Mouse (Mus musculus): ENCODE results near the gene Tmem86b. TPM values are rescaled to one million over a fixed set of nuclear protein-coding genes. Genes with fewer than 3 reads are reported as not detected.

Gene Tmem86b
- polyA plus RNA-seq, 1 experiment from 2014 or later: 0.22 TPM

GRCm38 (mm10) chr7:4647291-4647690, 16.1 kb upstream of the Tmem86b start:
- Histone ChIP-seq H3K36me3 (ENCODE audit: control insufficient read depth, insufficient read depth, low read length) (peaks cover 11% of the 10 kb centered on the region; the same call in 1 of the 2 replicates), H3K4me3 (ENCODE audit: low read depth, low read length) (no peak overlapping the region), H3K9ac (ENCODE audit: low read length) (no peak overlapping the region), H3K27me3 (ENCODE audit: control insufficient read depth, insufficient read depth, low read length) (no peaks in the 10 kb centered on the region), H3K4me1 (replicated peaks; ENCODE audit: control insufficient read depth, insufficient read depth) (no peaks in the 10 kb centered on the region), H3K4me2 (replicated peaks; ENCODE audit: low read depth) (no peak overlapping the region), H3K27ac (replicated peaks) (no peak overlapping the region; the same call in 1 of the 2 replicates), H3K9me3 (ENCODE audit: control insufficient read depth, low read length) (no peaks in the 10 kb centered on the region)
- DNase-seq (ENCODE audit: low spot score) (peak; percentile 52), ATAC-seq (ENCODE audit: low FRiP score, low TSS enrichment) (peak; percentile 92)
- TF ChIP-seq EP300 (optimal IDR thresholded peaks at IDR 0.05) (no peak), CTCF (IDR thresholded peaks at IDR 0.05; ENCODE audit: low read depth) (no peak)
- WGBS: 37% methylated on average over 6 of the region's 6 CpGs

- Histone ChIP-seq H3K4me1 (replicated peaks; ENCODE audit: control insufficient read depth, insufficient read depth) (no peaks in the 10 kb centered on the region), H3K27me3 (ENCODE audit: control insufficient read depth, insufficient read depth, low read length) (no peaks in the 10 kb centered on the region), H3K4me2 (replicated peaks; ENCODE audit: low read depth) (no peak overlapping the region), H3K9ac (ENCODE audit: low read length) (no peak overlapping the region), H3K4me3 (ENCODE audit: low read depth, low read length) (no peak overlapping the region), H3K36me3 (ENCODE audit: control insufficient read depth, insufficient read depth, low read length) (peaks cover 15% of the 10 kb centered on the region; the same call in 1 of the 2 replicates), H3K9me3 (ENCODE audit: control insufficient read depth, low read length) (no peaks in the 10 kb centered on the region), H3K27ac (replicated peaks) (no peak overlapping the region)
- no peak for TF ChIP-seq CTCF (IDR thresholded peaks at IDR 0.05; ENCODE audit: low read depth)
- no peak for TF ChIP-seq EP300 (optimal IDR thresholded peaks at IDR 0.05)
- WGBS: 76% methylated on average over 3 of the region's 3 CpGs
- ATAC-seq (ENCODE audit: low FRiP score, low TSS enrichment) (peak; percentile 30; the same call in 1 of the 2 replicates), DNase-seq (ENCODE audit: low spot score) (no peak)
Measured at GRCm38 (mm10) chr7:4646806-4647205, 15.6 kb upstream of the Tmem86b start.

GRCm38 (mm10) chr7:4643225-4643624, 12.0 kb upstream of the Tmem86b start:
- no peaks in the 10 kb centered on the region for H3K9me3 ChIP-seq (ENCODE audit: control insufficient read depth, low read length)
- H3K9ac ChIP-seq (ENCODE audit: low read length): no peak overlapping the region
- H3K4me1 ChIP-seq (replicated peaks; ENCODE audit: control insufficient read depth, insufficient read depth): no peaks in the 10 kb centered on the region
- no peak overlapping the region for H3K4me3 ChIP-seq (ENCODE audit: low read depth, low read length)
- no peak overlapping the region for H3K4me2 ChIP-seq (replicated peaks; ENCODE audit: low read depth)
- peaks cover 35% of the 10 kb centered on the region for H3K36me3 ChIP-seq (ENCODE audit: control insufficient read depth, insufficient read depth, low read length)
- no peak for TF ChIP-seq EP300 (optimal IDR thresholded peaks at IDR 0.05)
- TF ChIP-seq CTCF (IDR thresholded peaks at IDR 0.05; ENCODE audit: low read depth): no peak
- no peaks in the 10 kb centered on the region for H3K27me3 ChIP-seq (ENCODE audit: control insufficient read depth, insufficient read depth, low read length)
- DNase-seq (ENCODE audit: low spot score): no peak
- ATAC-seq (ENCODE audit: low FRiP score, low TSS enrichment): no peak
- no peak overlapping the region for H3K27ac ChIP-seq (replicated peaks)
- WGBS: 96% methylated on average over 6 of the region's 6 CpGs

GRCm38 (mm10) chr7:4641956-4642355, 10.7 kb upstream of the Tmem86b start:
- Histone ChIP-seq H3K4me1 (replicated peaks; ENCODE audit: control insufficient read depth, insufficient read depth) (no peaks in the 10 kb centered on the region), H3K4me3 (ENCODE audit: low read depth, low read length) (no peak overlapping the region), H3K4me2 (replicated peaks; ENCODE audit: low read depth) (no peak overlapping the region), H3K36me3 (ENCODE audit: control insufficient read depth, insufficient read depth, low read length) (peaks cover 35% of the 10 kb centered on the region), H3K27me3 (ENCODE audit: control insufficient read depth, insufficient read depth, low read length) (no peaks in the 10 kb centered on the region), H3K9me3 (ENCODE audit: control insufficient read depth, low read length) (no peaks in the 10 kb centered on the region), H3K27ac (replicated peaks) (no peak overlapping the region), H3K9ac (ENCODE audit: low read length) (no peak overlapping the region)
- 63% methylated on average over 7 of the region's 7 CpGs for WGBS
- ATAC-seq (ENCODE audit: low FRiP score, low TSS enrichment): no peak
- DNase-seq (ENCODE audit: low spot score): no peak
- TF ChIP-seq CTCF (IDR thresholded peaks at IDR 0.05; ENCODE audit: low read depth) (no peak), EP300 (optimal IDR thresholded peaks at IDR 0.05) (no peak)

GRCm38 (mm10) chr7:4641155-4641554, 9.9 kb upstream of the Tmem86b start:
- 78% methylated on average over 11 of the region's 11 CpGs for WGBS
- Histone ChIP-seq H3K4me1 (replicated peaks; ENCODE audit: control insufficient read depth, insufficient read depth) (no peaks in the 10 kb centered on the region), H3K36me3 (ENCODE audit: control insufficient read depth, insufficient read depth, low read length) (peaks cover 32% of the 10 kb centered on the region), H3K9ac (ENCODE audit: low read length) (no peak overlapping the region), H3K4me3 (ENCODE audit: low read depth, low read length) (no peak overlapping the region), H3K4me2 (replicated peaks; ENCODE audit: low read depth) (no peak overlapping the region), H3K27me3 (ENCODE audit: control insufficient read depth, insufficient read depth, low read length) (no peaks in the 10 kb centered on the region), H3K27ac (replicated peaks) (no peak overlapping the region), H3K9me3 (ENCODE audit: control insufficient read depth, low read length) (no peaks in the 10 kb centered on the region)
- TF ChIP-seq EP300 (optimal IDR thresholded peaks at IDR 0.05) (no peak), CTCF (IDR thresholded peaks at IDR 0.05; ENCODE audit: low read depth) (peak; percentile 18; the same call in 1 of the 2 replicates)
- 0 out of 2 replicates have a peak, but pooled peaks have one; percentile 10 for ATAC-seq (ENCODE audit: low FRiP score, low TSS enrichment)
- DNase-seq (ENCODE audit: low spot score): no peak

GRCm38 (mm10) chr7:4636179-4636578, 5.0 kb upstream of the Tmem86b start:
- Histone ChIP-seq H3K36me3 (ENCODE audit: control insufficient read depth, insufficient read depth, low read length) (peaks cover 42% of the 10 kb centered on the region), H3K27ac (replicated peaks) (no peak overlapping the region)
- no peak for ATAC-seq (ENCODE audit: low FRiP score, low TSS enrichment)

More at GRCm38 (mm10) chr7:4636179-4636578, 5.0 kb upstream of the Tmem86b start:
- no peak overlapping the region for H3K4me3 ChIP-seq (ENCODE audit: low read depth, low read length)
- 75% methylated on average over 4 of the region's 4 CpGs for WGBS
- H3K4me1 ChIP-seq (replicated peaks; ENCODE audit: control insufficient read depth, insufficient read depth): no peaks in the 10 kb centered on the region
- H3K9ac ChIP-seq (ENCODE audit: low read length): no peak overlapping the region
- no peaks in the 10 kb centered on the region for H3K9me3 ChIP-seq (ENCODE audit: control insufficient read depth, low read length)
- TF ChIP-seq EP300 (optimal IDR thresholded peaks at IDR 0.05) (no peak), CTCF (IDR thresholded peaks at IDR 0.05; ENCODE audit: low read depth) (no peak)
- H3K4me2 ChIP-seq (replicated peaks; ENCODE audit: low read depth): no peak overlapping the region
- H3K27me3 ChIP-seq (ENCODE audit: control insufficient read depth, insufficient read depth, low read length): no peaks in the 10 kb centered on the region
- no peak for DNase-seq (ENCODE audit: low spot score)

Measured in stomach, postnatal 0 days (tissue).